Mouse (Mus musculus) embryonic facial prominence, embryonic 15.5 days (tissue): ENCODE measurements around the gene Abcc9. TPM values are rescaled to one million over a fixed set of nuclear protein-coding genes. Genes with fewer than 3 reads are reported as not detected.

Experiments used
- ATAC-seq: fragments of 200-750 bp; cut with Nextera tagmentation; 2 replicates; pipeline ENCODE4 v1.8.0; 2017; ENCODE audit warnings: low read depth, moderate TSS enrichment; ENCODE audit not compliant: insufficient number of reproducible peaks, low FRiP score, low TSS enrichment
- H3K27ac ChIP-seq: fragments of 300-500 bp; sonication (generic); replicated peaks from 2 replicates; pipeline ENCODE4 v1.5.1; 2015; ENCODE audit warnings: mild to moderate bottlenecking, inconsistent platforms
- H3K27me3 ChIP-seq: fragments of 300-500 bp; sonication (generic); 2 replicates; pipeline ENCODE4 v1.6.1; 2015; ENCODE audit warnings: inconsistent platforms
- H3K36me3 ChIP-seq: fragments of 300-500 bp; sonication (generic); 2 replicates; pipeline ENCODE4 v1.6.1; 2015; ENCODE audit warnings: mild to moderate bottlenecking, inconsistent platforms
- H3K4me1 ChIP-seq: fragments of 300-500 bp; sonication (generic); 2 replicates; pipeline ENCODE4 v1.6.1; 2015; ENCODE audit warnings: inconsistent platforms
- H3K4me2 ChIP-seq: fragments of 300-500 bp; sonication (generic); replicated peaks from 2 replicates; pipeline ENCODE4 v1.6.1; 2015; ENCODE audit warnings: mild to moderate bottlenecking, inconsistent platforms
- H3K4me3 ChIP-seq: fragments of 300-500 bp; sonication (generic); replicated peaks from 2 replicates; pipeline ENCODE4 v1.5.1; 2015; ENCODE audit warnings: mild to moderate bottlenecking, inconsistent platforms
- H3K9ac ChIP-seq: fragments of 300-500 bp; sonication (generic); 2 replicates; pipeline ENCODE4 v1.6.1; 2015; ENCODE audit warnings: inconsistent platforms
- H3K9me3 ChIP-seq: fragments of 300-500 bp; sonication (generic); replicated peaks from 2 replicates; pipeline ENCODE4 v1.6.1; 2016; ENCODE audit warnings: inconsistent platforms
- WGBS: fragments of 180-500 bp; shearing (Covaris S2); methylation state at CpG from one replicate; pipeline ENCODE4 v1.1.7; 2015; 5-methylcytosine and 5-hydroxymethylcytosine counted together
- polyA plus RNA-seq: library from polyadenylated mRNA; unstranded; fragments of >200 nt; fragmentation: Nextera tagmentation; extraction: Ambion mirVana; gene quantifications from 2 replicates; pipeline ENCODE4 v1.2.1, GENCODE M21; 2015

The Abcc9 gene
- 4.9 TPM in 2 replicates for polyA plus RNA-seq

DNA sequence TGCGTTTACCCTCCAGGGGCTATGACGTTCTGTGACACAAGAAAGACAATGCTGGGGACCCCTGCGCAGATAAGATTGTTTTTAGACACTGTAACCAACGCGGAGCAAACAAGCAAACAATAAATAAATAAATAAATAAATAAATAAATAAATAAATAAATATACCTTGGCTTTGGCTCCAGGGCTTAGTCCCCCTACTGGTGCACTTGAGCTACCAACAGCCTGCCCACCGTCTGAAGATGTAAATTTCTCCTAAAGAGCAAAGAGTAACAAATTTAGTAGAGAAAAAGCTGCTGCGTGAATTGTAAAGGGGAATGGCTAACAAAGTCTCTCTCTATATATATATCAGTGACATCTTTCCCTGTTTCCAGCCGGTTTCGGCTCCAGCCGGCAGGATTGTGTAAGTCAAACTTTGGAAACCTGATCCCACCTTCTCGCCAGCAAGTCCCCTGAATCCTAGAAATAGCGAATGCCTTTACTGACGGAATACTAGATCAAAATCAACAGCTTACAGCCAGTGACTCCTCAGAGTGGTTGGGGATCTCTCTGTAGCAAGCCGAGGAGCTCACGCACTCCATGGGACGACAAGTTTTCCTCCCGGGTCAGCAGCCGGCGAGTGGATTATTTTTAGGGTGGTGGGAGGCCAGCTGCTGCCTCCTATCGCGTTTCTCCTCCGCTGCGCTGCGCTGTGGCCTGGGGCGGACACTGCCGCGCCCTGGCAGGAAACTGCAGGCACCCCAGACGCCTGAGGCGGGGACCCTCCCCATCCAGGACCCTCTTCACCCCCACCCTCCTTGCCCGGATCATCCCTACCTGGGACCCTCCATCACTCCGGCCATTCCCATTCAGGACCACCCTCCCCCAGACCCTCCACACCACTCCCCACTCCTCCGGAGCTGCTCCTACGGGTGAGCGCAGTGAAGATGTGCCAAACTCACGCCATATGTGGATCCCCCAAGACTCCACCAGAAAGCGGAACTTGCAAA is at the start of gene Abcc9:
Gene Abcc9 (minus strand): TSS at position 664 of the 986 bp plus-strand sequence.
- H3K36me3 ChIP-seq = no peaks in the 10 kb centered on the region
- ATAC-seq = peak; percentile 73
- H3K9ac ChIP-seq = peak within 1 kb of the TSS; percentile 35; the same call in 1 of the 2 replicates
- peak within 1 kb of the TSS; percentile 77 for H3K4me2 ChIP-seq
- H3K4me3 ChIP-seq = peak within 1 kb of the TSS; percentile 43
- WGBS = 5% methylated on average over 36 of the region's 36 CpGs
- no peaks in the 10 kb centered on the region for H3K9me3 ChIP-seq
- H3K27ac ChIP-seq = peak within 1 kb of the TSS; percentile 48; the same call in 1 of the 2 replicates
- H3K4me1 ChIP-seq = peaks cover 9% of the 10 kb centered on the region
- H3K27me3 ChIP-seq = no peaks in the 10 kb centered on the region

DNA sequence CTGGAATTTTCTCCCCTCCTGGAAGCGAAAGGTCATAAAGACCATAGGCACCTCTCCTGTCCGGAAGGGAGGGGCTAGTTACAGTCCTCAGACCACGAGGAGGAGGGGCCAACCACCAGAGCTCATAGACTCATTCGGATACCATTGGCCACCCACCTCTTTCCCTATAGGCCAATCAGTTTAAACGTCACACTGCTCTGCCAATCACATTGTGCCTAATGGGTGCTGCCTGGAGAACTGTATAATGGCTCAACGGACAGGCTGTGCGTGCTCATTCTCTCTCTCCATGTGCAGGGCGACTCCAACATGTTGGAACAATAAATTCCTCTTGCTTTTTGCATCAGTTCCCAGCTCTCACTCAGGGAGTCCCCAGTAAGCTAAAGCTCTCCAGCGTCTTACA is 49.2 kb upstream of the Abcc9 start:
- ATAC-seq = no peak
- H3K27me3 ChIP-seq = peaks cover 15% of the 10 kb centered on the region
- 50% methylated on average over 9 of the region's 9 CpGs for WGBS

DNA sequence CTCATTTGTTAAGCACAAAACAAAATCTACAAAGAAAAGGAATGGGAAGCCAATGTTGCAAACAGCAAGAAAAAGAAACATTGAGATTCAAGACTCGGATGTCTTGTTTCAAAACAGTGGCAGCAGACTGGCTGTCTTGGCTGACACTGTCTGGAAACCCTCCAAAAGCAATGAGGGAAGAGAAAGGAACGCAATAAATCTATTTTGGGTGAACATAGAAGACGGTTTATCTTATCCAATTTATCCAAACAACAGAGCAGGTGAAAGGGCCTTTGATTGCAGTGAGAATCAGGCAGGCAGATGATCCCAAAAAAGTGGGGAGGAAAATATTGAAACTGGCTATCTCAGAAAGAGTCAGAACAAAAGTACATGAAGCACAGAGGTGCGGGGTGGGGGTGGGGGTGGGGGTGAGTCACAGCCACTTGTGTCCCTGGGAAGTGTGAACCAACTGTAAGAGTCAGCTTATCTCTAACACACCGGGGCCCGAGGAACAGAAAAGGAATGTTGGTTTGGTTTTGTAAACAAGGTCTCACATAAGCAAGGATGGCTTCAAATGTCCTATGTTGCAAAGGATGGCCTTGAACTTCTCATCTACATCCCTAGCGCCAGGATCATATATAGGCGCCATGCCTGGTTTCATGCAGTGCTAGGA is 46.1 kb upstream of the Abcc9 start:
- Histone ChIP-seq H3K4me1 (no peaks in the 10 kb centered on the region), H3K9me3 (no peaks in the 10 kb centered on the region), H3K36me3 (no peaks in the 10 kb centered on the region), H3K27me3 (no peaks in the 10 kb centered on the region), H3K4me2 (no peak overlapping the region), H3K9ac (no peak overlapping the region), H3K4me3 (no peak overlapping the region), H3K27ac (no peak overlapping the region)
- ATAC-seq = no peak
- 64% methylated on average over 8 of the region's 8 CpGs for WGBS

More for the DNA sequence above, 49.2 kb upstream of the Abcc9 start:
- H3K36me3 ChIP-seq = no peaks in the 10 kb centered on the region
- no peaks in the 10 kb centered on the region for H3K9me3 ChIP-seq
- no peak overlapping the region for H3K4me3 ChIP-seq
- no peak overlapping the region for H3K9ac ChIP-seq
- no peak overlapping the region for H3K4me2 ChIP-seq
- no peak overlapping the region for H3K27ac ChIP-seq
- H3K4me1 ChIP-seq = no peaks in the 10 kb centered on the region

DNA sequence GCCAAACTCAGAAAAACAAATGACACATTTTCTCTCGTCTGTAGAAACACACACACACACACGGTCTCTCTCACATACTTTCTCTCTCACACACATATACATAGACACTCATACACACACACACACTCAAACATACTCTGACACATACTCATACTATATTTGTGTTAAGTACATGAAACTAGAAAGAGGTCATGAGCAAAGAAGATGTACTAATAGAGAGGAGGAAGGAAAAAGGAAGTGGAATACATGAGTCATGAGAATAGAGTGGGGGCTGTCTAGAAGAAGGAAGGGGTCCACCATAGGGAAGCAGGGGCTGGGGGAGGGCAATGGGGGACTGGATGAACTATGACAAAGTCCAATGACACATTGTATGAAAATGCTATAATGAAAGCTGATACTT is 45.0 kb upstream of the Abcc9 start:
- Histone ChIP-seq H3K4me3 (no peak overlapping the region), H3K4me2 (no peak overlapping the region), H3K27ac (peak overlapping the region; percentile 5; the same call in 1 of the 2 replicates), H3K36me3 (no peaks in the 10 kb centered on the region), H3K9ac (no peak overlapping the region), H3K9me3 (no peaks in the 10 kb centered on the region), H3K4me1 (no peaks in the 10 kb centered on the region), H3K27me3 (no peaks in the 10 kb centered on the region)
- 71% methylated on average over 2 of the region's 2 CpGs for WGBS
- no peak for ATAC-seq

DNA sequence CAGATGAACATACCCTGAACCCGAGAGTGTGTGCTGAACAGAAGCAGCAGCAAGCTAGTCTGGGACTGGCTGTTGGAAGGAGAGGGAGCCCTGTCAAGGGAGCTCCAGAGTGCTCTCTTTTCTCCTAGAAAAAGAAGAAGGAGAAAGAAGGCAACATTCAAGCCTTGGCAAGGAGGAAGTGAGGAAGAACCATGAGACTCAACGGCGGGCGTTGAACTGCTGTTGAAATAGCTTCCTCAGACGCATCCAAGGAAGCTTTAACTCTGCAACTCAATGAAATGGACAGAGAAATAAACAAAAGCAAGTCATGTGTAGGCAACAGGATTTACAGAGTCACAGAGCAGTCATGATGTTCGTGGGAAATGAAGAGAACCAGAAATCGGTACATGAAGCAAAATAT is 44.6 kb upstream of the Abcc9 start:
- no peak overlapping the region for H3K9ac ChIP-seq
- no peaks in the 10 kb centered on the region for H3K4me1 ChIP-seq
- no peaks in the 10 kb centered on the region for H3K9me3 ChIP-seq
- ATAC-seq = no peak
- no peaks in the 10 kb centered on the region for H3K36me3 ChIP-seq
- H3K4me2 ChIP-seq = no peak overlapping the region
- no peak overlapping the region for H3K4me3 ChIP-seq
- H3K27ac ChIP-seq = peak overlapping the region; percentile 5; the same call in 1 of the 2 replicates
- H3K27me3 ChIP-seq = no peaks in the 10 kb centered on the region
- WGBS = 61% methylated on average over 7 of the region's 7 CpGs

DNA sequence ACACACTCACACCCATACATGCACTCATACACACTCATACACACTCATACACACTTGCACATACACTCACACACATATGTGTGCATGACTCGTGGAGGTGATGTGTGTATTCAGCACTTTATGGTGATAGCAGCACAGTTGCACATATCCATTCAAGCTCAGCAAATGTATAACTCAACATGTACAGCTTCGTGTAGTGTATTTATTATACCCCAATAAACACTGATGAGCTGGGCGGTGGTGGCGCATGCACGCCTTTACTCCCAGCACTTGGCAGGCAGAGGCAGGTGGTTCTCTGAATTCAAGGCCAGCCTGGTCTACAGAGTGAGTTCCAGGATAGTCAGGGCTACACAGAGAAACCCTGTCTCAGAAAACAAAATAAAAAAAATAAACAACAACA is 43.4 kb upstream of the Abcc9 start:
- no peak for ATAC-seq
- no peak overlapping the region for H3K9ac ChIP-seq
- no peak overlapping the region for H3K4me3 ChIP-seq
- H3K27me3 ChIP-seq = no peaks in the 10 kb centered on the region
- H3K9me3 ChIP-seq = no peaks in the 10 kb centered on the region
- 90% methylated on average over 5 of the region's 5 CpGs for WGBS
- H3K27ac ChIP-seq = no peak overlapping the region
- H3K36me3 ChIP-seq = no peaks in the 10 kb centered on the region
- no peaks in the 10 kb centered on the region for H3K4me1 ChIP-seq
- no peak overlapping the region for H3K4me2 ChIP-seq

DNA sequence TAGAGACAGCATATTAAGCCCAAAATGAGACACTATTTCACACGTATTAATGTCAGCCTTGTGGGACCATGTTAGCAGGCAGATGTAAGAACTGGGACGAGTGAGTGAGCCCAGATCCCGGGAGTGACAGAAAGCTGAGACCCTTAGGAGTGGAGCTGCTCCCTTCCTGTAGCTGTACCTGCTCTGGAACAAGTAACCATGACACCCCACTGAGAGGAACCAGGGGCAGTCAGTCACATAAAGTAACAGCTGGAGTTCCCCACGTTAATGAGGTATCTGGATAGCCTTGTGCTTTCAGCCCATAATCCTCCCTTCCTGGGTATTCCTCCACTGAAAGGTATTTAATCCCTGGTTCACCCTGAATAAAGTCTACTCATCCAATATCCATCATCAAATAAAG is 41.1 kb upstream of the Abcc9 start:
- H3K4me1 ChIP-seq = no peaks in the 10 kb centered on the region
- 49% methylated on average over 4 of the region's 4 CpGs for WGBS
- H3K36me3 ChIP-seq = no peaks in the 10 kb centered on the region
- no peak for ATAC-seq
- no peak overlapping the region for H3K9ac ChIP-seq
- H3K27me3 ChIP-seq = no peaks in the 10 kb centered on the region
- no peaks in the 10 kb centered on the region for H3K9me3 ChIP-seq
- no peak overlapping the region for H3K27ac ChIP-seq
- no peak overlapping the region for H3K4me2 ChIP-seq
- no peak overlapping the region for H3K4me3 ChIP-seq

DNA sequence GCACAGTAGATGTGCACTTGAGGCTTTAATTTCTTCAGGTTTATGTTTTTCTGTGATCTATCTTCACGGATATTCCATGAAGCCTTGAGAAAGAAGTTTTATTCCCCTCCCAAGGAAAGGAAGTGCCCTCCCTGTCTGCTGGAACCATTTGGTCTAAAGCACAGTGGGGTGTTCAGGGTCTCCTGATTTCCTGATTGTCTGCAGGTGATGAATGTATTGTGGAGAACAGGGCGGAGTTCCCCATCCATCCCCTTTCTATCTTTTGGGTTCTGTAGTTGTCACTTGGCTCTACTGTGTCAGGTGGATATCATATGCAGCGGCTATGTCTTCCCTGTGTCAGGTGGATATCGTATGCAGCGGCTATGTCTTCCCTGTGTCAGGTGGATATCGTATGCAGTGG is 39.6 kb upstream of the Abcc9 start:
- no peak overlapping the region for H3K4me2 ChIP-seq
- H3K36me3 ChIP-seq = no peaks in the 10 kb centered on the region
- no peaks in the 10 kb centered on the region for H3K4me1 ChIP-seq
- whole genome bisulfite sequencing = 88% methylated on average over 6 of the region's 6 CpGs
- H3K9ac ChIP-seq = no peak overlapping the region
- H3K27me3 ChIP-seq = no peaks in the 10 kb centered on the region
- no peak for ATAC-seq
- no peak overlapping the region for H3K4me3 ChIP-seq
- H3K9me3 ChIP-seq = no peaks in the 10 kb centered on the region
- no peak overlapping the region for H3K27ac ChIP-seq

DNA sequence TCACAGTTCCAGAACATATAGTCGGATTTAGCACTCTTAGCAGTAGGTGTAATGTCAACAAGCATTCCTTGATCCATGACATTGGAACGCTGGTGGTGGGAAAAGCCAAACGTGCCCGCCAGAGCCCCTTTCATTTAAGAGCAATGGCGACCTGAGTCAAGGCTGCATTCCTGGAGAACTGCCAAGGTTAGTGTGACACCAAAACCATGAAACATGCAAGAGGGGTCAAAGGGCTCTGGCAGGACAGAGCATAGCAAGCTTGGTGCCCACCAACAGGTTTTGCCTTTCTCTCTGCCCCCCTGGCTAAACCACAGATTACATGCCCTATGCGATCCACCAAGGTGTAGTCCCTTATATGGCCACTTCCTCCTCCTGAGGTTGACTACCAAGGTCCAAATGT is 36.5 kb upstream of the Abcc9 start:
- no peak overlapping the region for H3K4me2 ChIP-seq
- H3K27me3 ChIP-seq = no peaks in the 10 kb centered on the region
- H3K4me3 ChIP-seq = no peak overlapping the region
- H3K27ac ChIP-seq = no peak overlapping the region
- no peaks in the 10 kb centered on the region for H3K36me3 ChIP-seq
- H3K9me3 ChIP-seq = no peaks in the 10 kb centered on the region
- WGBS = 76% methylated on average over 6 of the region's 6 CpGs
- H3K9ac ChIP-seq = no peak overlapping the region
- no peaks in the 10 kb centered on the region for H3K4me1 ChIP-seq
- ATAC-seq = no peak

DNA sequence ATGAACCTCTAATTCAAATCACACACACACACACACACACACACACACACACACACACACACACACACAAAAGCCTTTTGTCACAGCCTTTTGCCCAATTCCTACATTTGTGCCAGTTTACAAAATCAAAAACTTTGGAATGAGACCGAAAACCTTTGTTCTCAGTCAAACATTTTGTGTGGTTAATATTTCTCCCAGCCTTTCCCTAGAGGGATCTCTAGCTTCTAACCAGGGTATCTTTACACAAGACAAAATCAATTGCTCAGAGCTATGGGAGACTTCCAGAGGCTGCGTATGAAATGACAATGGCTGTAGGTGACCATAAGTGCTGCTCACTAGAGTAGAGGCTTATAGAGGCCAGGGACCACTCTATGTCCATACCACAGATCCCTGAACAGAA is 36.1 kb upstream of the Abcc9 start:
- WGBS = 86% methylated on average over 2 of the region's 2 CpGs
- H3K27ac ChIP-seq = no peak overlapping the region
- H3K4me2 ChIP-seq = no peak overlapping the region
- ATAC-seq = no peak
- no peaks in the 10 kb centered on the region for H3K36me3 ChIP-seq
- H3K9me3 ChIP-seq = no peaks in the 10 kb centered on the region
- H3K4me1 ChIP-seq = no peaks in the 10 kb centered on the region
- no peak overlapping the region for H3K9ac ChIP-seq
- no peak overlapping the region for H3K4me3 ChIP-seq
- H3K27me3 ChIP-seq = no peaks in the 10 kb centered on the region

DNA sequence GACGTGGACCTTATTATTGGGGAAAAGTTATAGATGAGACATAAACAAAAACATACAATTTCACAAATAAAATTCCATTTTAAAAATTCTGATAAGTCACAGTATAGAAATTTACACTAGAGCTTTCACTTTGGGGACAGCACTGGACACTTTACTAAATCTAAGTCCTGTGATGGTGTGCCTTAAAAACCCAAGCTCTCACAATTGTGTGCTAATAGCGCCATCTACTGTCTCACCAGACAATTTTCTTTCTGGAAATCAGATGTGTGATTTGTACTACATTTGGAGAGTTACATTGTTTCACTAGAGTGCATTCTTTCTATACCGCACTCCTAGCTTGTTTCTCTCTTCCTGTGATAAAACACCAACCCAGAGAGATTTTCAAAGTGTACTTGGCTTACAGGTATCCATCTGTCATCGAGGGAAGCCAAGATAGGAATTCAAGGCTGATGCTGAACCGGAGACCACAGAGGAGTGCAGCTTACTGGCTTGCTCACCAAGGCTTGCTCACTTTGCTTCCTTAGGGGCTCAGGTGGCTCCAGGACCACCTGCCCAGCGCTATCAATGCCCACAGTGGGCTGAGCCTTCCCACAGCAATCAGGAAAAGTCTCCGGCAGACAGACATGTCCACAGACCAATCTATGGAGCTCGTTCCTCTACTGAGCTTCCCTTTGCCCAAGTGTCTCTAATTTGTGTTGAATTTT is 33.3 kb upstream of the Abcc9 start:
- Histone ChIP-seq H3K27me3 (no peaks in the 10 kb centered on the region), H3K9me3 (no peaks in the 10 kb centered on the region), H3K4me3 (no peak overlapping the region), H3K36me3 (no peaks in the 10 kb centered on the region), H3K4me1 (no peaks in the 10 kb centered on the region), H3K4me2 (no peak overlapping the region), H3K27ac (no peak overlapping the region), H3K9ac (no peak overlapping the region)
- WGBS = 45% methylated on average over 8 of the region's 8 CpGs
- ATAC-seq = no peak
